Mouse (Mus musculus): Measurements from ENCODE around the gene Spsb2. TPM values are rescaled to one million over a fixed set of nuclear protein-coding genes. Genes with fewer than 3 reads are reported as not detected.
"Not testable (repeated sequence)": the region's sequence is repeated elsewhere in the genome, so short reads cannot be mapped to it uniquely, and the experiment has no call there.

The Spsb2 gene
- total RNA-seq, 2 experiments from 2014 or later, result 3.3 to 5.0 TPM

GRCm38 (mm10) chr6:124816611-124817010 is 8.2 kb downstream of the Spsb2 start:
- no peak for DNase-seq (ENCODE audit: low spot score in 2 of 2)

- no peak for DNase-seq (ENCODE audit: low spot score in 2 of 2)
Measured at GRCm38 (mm10) chr6:124817125-124817524, 8.7 kb downstream of the Spsb2 start.

DNA sequence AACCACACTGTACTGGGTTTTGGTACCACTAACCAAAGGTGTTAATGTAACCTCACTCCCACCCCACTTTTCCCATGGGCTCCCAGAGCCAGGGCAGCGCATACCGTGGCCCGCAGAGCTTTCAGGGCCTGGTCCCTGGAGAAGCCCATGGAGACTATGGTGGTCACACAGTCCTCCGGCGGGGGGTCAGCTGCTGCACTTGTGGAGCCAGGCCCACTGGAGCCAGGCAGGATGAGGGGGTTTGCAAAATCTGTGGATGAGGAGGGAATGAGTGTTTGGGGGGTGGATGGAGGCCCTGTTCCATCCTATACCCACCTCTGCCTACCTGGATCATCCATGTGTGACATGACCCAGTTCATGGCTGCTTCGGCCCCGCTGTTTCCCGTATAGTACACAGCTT is 9.1 kb downstream of the Spsb2 start:
- no peak for DNase-seq (ENCODE audit: low spot score in 2 of 2)

DNA sequence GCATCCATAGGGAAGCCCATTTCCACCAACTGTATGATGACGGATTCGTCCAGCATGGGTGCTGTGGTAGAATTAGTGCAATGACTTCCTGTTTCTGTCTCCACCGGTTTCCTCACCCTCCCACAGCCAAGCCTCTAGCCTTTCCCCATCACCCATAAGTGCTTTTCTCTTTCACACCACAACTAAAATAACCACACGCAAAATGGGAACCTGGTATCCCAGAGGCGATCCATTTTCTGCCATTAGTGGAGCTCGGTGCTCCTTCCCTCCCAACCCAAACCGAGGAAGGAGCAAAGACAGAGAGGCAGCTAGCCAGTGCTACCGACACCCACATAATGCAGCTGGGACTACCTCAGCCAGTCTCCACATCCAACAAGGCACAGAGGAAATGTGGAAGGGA is 9.5 kb downstream of the Spsb2 start:
- DNase-seq (ENCODE audit: low spot score in 2 of 2), result no peak

DNA sequence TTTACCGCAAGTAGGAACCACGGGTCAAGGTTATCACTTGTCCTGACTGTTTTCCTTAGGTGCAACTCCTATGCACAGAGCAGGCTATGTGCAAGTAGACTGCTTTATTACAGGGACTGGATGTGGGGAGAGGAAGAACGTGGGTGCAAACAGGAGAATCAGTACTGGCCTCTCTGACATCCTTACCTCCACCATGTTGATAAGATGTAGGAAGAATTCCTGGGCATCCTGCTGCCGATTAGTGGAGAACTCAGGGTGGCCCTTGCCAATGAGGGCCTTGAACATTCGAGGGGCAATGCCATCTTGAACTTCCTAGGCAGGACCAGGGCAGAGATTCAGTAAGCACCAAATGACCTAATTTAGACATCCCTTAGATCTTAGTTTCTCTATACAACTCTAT is 12.4 kb downstream of the Spsb2 start:
- DNase-seq (ENCODE audit: low spot score in 2 of 2), result no peak

GRCm38 (mm10) chr6:124822049-124822448 is 13.6 kb downstream of the Spsb2 start:
- DNase-seq (ENCODE audit: low spot score in 2 of 2), result no peak

DNA sequence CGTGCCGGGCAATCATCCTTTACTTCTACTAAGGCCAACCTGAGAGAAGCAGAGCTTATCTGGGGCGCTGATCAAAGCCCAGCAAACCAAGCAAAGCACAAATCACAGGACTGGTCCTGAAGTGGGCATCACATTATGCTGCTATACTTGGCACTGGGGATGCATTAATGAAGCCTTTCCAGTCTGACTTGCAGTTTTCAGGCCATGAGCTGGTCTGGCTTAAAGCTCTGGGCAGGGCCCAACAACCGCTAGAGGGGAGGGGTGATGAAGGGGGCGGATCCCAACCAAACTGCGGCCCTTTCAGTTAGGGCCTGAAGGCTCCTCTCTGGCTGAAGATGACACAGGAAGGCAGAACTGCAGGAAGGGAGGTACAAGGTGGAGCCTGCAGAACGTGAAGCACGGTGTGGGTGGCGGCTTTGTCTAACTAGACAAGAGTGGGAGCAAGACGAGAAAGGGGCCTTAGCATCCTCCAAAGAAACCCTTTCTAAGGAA is 19.7 kb downstream of the Spsb2 start:
- DNase-seq (ENCODE audit: low spot score in 2 of 2), result peak in 1 of 2 experiments; percentile 43

- peak; percentile 96 to 98 for DNase-seq (ENCODE audit: low spot score in 2 of 2)
Measured at GRCm38 (mm10) chr6:124828868-124829798, 20.7 kb downstream of the Spsb2 start, which contains the start of the genes Usp5 and Cdca3. Gene Usp5 (minus strand): TSS chr6:124829484. Gene Cdca3 (plus strand): TSS chr6:124829547.

- DNase-seq (ENCODE audit: low spot score in 2 of 2), result peak; percentile 89 to 92
Measured at GRCm38 (mm10) chr6:124829799-124830700, 21.6 kb downstream of the Spsb2 start.

DNA sequence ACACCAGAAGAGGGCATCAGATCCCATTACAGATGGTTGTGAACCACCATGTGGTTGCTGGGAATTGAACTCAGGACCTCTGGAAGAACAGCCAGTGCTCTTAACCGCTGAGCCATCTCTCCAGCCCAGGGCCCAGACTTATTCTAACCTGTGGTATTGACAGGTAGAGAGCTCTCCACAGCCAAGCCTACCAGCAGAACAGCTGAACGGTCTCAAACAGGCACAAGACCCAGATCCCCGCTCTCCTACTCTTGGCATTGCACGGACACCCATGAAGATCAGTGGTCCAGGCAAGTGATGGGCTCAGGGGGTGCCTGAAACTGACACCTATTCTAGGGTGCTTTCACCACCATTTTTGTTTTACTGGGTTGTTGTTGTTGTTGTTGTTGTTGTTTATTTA is 22.7 kb downstream of the Spsb2 start:
- not testable (repeated sequence) for DNase-seq (ENCODE audit: low spot score in 2 of 2)

GRCm38 (mm10) chr6:124831649-124832048 is 23.2 kb downstream of the Spsb2 start:
- DNase-seq (ENCODE audit: low spot score in 2 of 2), result no peak

DNA sequence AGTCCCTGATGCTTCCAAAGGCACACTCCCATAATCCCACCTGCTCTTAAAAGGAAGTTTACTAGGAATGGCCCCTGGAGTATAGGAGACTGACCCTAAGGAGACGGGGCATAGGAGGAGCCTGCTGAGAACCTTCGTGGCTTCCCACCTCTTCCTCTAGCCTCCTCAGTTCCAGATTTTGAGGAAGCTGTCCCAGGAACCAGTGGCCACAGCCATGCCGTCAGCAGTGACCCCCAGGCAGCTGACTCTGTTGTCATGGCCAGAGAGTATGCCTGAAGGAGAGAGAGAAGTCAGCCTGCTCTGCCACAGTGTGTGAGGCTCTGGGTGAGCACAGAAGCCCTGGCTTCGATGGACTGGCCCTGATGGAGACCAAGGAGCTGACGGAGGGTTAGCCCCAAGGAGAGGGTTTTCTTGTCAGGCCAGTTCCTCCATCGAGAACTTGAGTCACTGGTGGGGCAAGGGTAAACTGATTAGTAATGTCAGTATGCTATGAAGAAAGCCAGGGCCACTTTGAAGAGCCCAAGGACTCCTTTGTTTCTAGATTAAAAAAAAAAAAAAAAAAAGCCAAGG is 26.1 kb downstream of the Spsb2 start:
- DNase-seq (ENCODE audit: low spot score in 2 of 2), result no peak

DNA sequence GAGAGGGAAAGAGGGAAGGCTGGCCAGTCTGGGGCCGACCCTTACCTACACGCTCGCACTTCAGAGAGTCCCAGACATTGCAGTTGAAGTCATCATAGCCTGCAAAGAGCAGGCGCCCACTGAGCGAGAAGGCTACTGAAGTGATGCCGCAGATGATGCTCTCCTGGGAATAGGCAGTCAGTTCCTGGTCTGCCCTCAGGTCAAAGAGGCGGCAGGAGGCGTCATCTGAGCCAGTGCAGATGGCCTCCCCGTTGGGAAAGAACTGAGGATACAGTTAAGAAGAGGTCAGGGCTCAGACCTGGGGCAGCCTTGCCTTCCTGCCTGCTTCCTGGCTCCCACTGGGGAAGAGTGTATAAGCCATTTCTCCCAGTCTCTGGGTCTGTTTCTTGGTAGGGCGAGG is 27.1 kb downstream of the Spsb2 start:
- no peak for DNase-seq (ENCODE audit: low spot score in 2 of 2)

DNA sequence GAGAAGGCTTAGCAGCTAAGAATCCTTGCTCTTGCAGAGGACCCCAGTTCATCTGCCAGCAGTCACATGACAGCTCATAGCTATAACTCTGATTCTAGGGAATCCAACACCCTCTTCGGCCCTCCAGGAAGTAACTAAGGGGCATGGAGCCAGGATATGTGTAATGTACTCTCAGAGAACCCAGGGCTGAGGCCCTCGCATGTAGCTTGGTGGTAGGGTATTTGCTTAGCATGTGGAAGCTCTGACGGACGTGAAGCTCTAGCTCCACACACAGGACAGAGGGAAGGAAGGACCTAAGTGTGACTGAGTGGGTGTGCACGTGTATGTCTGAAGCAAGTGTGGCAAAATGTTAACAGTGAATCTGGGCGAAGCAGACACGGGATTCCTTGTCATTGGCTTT is 27.9 kb downstream of the Spsb2 start:
- no peak for DNase-seq (ENCODE audit: low spot score in 2 of 2)

GRCm38 (mm10) chr6:124839805-124840204 is 31.3 kb downstream of the Spsb2 start:
- no peak for DNase-seq (ENCODE audit: low spot score in 2 of 2)

GRCm38 (mm10) chr6:124840241-124841167 is 32.0 kb downstream of the Spsb2 start, which contains the start of gene Gnb3:
Gene Gnb3 (minus strand): TSS chr6:124840275.
- DNase-seq (ENCODE audit: low spot score in 2 of 2), result no peak

- peak; percentile 99 for DNase-seq (ENCODE audit: low spot score in 2 of 2)
Measured at GRCm38 (mm10) chr6:124847305-124847704, 38.8 kb downstream of the Spsb2 start.

DNA sequence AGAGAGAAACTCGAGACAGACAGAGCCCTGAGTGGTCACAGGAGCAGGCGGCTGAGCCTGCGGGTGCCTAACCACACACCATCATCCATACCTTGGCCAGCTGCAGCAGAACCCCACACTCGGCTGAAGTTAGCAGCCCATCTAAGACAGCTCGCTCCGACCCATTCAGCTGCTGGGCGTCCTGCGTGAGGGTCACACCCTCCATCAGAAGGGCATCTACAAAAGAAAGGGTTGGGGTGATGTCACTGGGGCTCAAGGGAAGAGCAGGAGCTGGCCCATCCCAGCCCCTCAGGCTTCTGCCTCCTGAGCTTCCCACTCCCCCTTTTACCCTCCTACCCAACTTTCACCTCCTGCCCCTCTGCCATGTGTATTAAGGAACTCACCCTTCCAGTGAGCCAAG is 42.1 kb downstream of the Spsb2 start:
- no peak for DNase-seq (ENCODE audit: low spot score in 2 of 2)

DNA sequence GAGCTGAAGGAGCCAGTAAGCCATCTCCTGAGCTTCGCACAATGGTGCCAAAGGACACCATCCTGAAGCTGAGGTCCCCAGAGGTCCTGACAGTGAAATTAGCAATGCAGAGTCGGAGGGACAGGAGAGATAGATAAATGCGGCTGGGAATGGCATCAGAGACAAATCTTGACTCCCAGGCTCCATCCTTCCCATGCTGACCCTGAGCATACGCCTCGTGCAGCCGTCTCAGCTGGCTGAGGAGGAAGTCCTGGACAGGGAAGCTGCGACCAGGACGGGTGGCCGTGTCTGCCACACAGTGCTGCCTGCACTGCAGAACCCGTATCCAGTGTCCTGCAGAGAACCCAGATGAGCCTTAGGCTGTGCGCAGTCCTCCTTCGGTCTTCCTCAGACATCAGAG is 46.2 kb downstream of the Spsb2 start:
- DNase-seq (ENCODE audit: low spot score in 2 of 2), result no peak

GRCm38 (mm10) chr6:124856321-124856720 is 47.9 kb downstream of the Spsb2 start:
- peak in 1 of 2 experiments; percentile 60 for DNase-seq (ENCODE audit: low spot score in 2 of 2)

Data from layer of hippocampus, postnatal 10 days (tissue).